Mouse (Mus musculus): ENCODE data around the gene Magt1. TPM values are rescaled to one million over a fixed set of nuclear protein-coding genes. Genes with fewer than 3 reads are reported as not detected.
A peak's percentile ranks its signal among the peaks of the same experiment; 100 is the strongest.
"Not testable (repeated sequence)": the region's sequence is repeated elsewhere in the genome, so short reads cannot be mapped to it uniquely, and the experiment has no call there.

Magt1 gene
- 43.5 and 50.5 TPM in 2 replicates for total RNA-seq (2021)
- long read RNA-seq, full-length matches to known transcripts: 55 of 68 reads
- long read RNA-seq, partial matches to known transcripts: 4 of 68 reads
- long read RNA-seq, other reads (novel, unspliced or antisense): 9 of 68 reads

GRCm38 (mm10) chrX:106011465-106012159 lies at the start of gene Magt1:
Gene Magt1 (minus strand): TSS chrX:106011906.
- DNase-seq: peak; percentile 86

GRCm38 (mm10) chrX:106048191-106048590 lies 36.5 kb upstream of the Magt1 start:
- no peak for DNase-seq

- no peak for DNase-seq
These were observed 34.2 kb upstream of the Magt1 start for GRCm38 (mm10) chrX:106045928-106046327.

GRCm38 (mm10) chrX:106045455-106045854 lies 33.7 kb upstream of the Magt1 start:
- DNase-seq: no peak

GRCm38 (mm10) chrX:106043863-106044617 lies 32.3 kb upstream of the Magt1 start:
- no peak for DNase-seq

- DNase-seq: no peak
These were observed 25.6 kb upstream of the Magt1 start for GRCm38 (mm10) chrX:106037185-106037752.

- no peak for DNase-seq
These were observed 24.0 kb upstream of the Magt1 start for GRCm38 (mm10) chrX:106035727-106036126.

GRCm38 (mm10) chrX:106031124-106031523 lies 19.4 kb upstream of the Magt1 start:
- DNase-seq: no peak

- no peak for DNase-seq
These were observed 18.5 kb upstream of the Magt1 start for GRCm38 (mm10) chrX:106030176-106030575.

GRCm38 (mm10) chrX:106027343-106027674 lies 15.6 kb upstream of the Magt1 start:
- no peak for DNase-seq

- DNase-seq: peak; percentile 90
These were observed 15.0 kb upstream of the Magt1 start, which contains the start of gene Atp7a for GRCm38 (mm10) chrX:106026418-106027342. Gene Atp7a (plus strand): TSS chrX:106027276.

- no peak for DNase-seq
These were observed 5.8 kb upstream of the Magt1 start for GRCm38 (mm10) chrX:106017516-106017915.

- no peak for DNase-seq
These were observed 5.4 kb upstream of the Magt1 start for GRCm38 (mm10) chrX:106017102-106017501.

GRCm38 (mm10) chrX:106015571-106016322 lies 4.0 kb upstream of the Magt1 start, which contains the start of gene Cox7b:
Gene Cox7b (plus strand): TSS chrX:106015700.
- peak; percentile 37 for DNase-seq

- not testable (repeated sequence) for DNase-seq
These were observed 3.2 kb upstream of the Magt1 start for GRCm38 (mm10) chrX:106014741-106015377.

GRCm38 (mm10) chrX:106013217-106013616 lies 1.5 kb upstream of the Magt1 start:
- peak; percentile 16 for DNase-seq

- no peak for DNase-seq
These were observed 853 bp upstream of the Magt1 start for GRCm38 (mm10) chrX:106012559-106012958.

GRCm38 (mm10) chrX:106010762-106011161 lies 944 bp downstream of the Magt1 start:
- no peak for DNase-seq

- DNase-seq: no peak
These were observed 10.1 kb downstream of the Magt1 start for GRCm38 (mm10) chrX:106001605-106002004.

GRCm38 (mm10) chrX:105957091-105957490 lies 54.6 kb downstream of the Magt1 start:
- DNase-seq: not testable (repeated sequence)

- DNase-seq: no peak
These were observed 57.7 kb downstream of the Magt1 start for GRCm38 (mm10) chrX:105953999-105954398.

Data from adrenal gland, postnatal 25 days (tissue).